Mouse (Mus musculus) ovary, postnatal 10 days (tissue): ENCODE data around the gene Cpt1c.

Experiments
- DNase-seq: peaks from one replicate; pipeline ENCODE4 v3.0.0; 2022; ENCODE audit warnings: low spot score

The Cpt1c gene

GRCm38 (mm10) chr7:44962831-44963230 lies 11.8 kb downstream of the Cpt1c start:
- no peak for DNase-seq

GRCm38 (mm10) chr7:44962337-44962736 lies 12.3 kb downstream of the Cpt1c start:
- no peak for DNase-seq

DNA sequence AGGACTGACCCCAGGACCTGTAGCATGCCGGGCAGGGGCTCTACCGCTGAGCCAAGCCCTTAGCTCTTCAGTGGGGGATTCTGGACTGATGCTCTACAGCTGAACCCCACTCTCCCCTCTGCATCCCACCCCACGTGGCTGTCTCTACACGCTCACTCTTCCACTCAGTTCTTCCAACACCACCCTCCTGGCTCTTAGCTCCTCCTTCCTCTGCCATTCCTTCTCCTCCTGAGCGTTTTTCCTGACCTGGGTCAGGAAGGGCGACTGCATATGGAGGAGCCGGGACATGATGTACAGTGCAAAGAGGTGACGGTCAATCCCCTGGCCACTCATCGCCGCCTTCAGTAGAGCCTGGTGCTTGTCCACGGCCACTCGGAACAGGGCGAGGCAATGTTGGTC lies 14.1 kb downstream of the Cpt1c start:
- DNase-seq = no peak

- no peak for DNase-seq
Observed at GRCm38 (mm10) chr7:44959874-44960511, 14.7 kb downstream of the Cpt1c start.

DNA sequence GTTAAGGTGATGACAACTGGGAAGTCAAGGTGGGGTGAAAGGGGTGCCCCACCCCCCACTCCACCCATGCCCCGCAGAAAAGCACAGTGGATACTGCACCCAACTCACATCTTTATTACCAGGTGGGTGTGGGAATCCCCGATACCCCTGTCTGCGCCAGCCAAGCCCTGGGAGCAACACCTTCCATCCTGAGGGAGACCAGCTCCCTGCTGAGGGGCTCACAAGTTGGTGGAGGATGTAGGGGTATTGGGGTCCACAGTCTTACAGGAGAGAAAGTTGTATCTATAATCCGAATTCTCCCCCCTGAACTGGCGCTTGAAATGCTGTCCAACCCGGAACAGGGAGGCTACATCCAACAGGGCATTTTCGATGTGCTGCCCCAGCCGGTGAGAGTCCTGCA lies 15.4 kb downstream of the Cpt1c start:
- DNase-seq = no peak

- no peak for DNase-seq
Observed at GRCm38 (mm10) chr7:44958208-44958607, 16.4 kb downstream of the Cpt1c start.

GRCm38 (mm10) chr7:44957183-44957835 lies 17.3 kb downstream of the Cpt1c start:
- no peak for DNase-seq

GRCm38 (mm10) chr7:44956266-44956665 lies 18.4 kb downstream of the Cpt1c start:
- DNase-seq = no peak

- no peak for DNase-seq
Observed at GRCm38 (mm10) chr7:44955628-44956027, 19.0 kb downstream of the Cpt1c start.

DNA sequence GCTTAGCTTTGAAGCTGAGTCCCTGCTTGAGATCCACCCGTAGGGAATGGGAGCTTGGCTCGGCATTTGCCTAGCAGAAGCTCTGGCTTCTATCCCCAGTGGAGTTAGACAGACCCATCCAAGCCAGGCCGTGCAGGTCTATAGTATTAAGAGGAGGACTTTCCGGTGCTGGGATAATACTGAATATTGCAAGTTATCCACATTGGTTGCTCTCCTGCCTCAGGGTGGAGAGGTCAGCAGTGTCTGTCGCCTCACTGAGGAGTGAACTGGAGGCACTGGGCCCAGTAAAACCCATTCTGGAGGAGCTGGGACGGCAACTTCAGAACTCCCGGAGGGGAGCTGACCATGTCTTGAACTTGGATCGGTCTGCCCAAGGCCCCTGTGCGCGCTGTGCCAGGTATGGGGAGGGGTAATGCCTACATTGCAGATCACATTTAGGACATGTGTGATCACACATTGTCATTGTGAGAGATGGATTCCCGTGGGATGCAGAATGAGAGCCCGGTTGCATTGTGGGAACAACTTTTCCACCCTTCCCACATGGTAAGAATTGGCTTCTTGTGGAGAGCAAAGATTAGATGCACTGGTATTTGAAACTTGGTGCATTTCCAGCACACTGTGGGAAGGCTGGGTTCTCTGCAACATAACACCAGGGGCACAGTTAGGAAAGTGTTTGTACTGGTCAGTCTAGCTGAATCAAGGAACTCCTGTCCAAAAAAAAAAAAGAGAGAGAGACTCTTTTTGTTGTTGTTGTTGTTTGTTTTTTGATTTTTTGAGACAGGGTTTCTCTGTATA lies 20.4 kb downstream of the Cpt1c start:
- no peak for DNase-seq

GRCm38 (mm10) chr7:44953561-44953960 lies 21.1 kb downstream of the Cpt1c start:
- no peak for DNase-seq

GRCm38 (mm10) chr7:44952611-44953306 lies 21.9 kb downstream of the Cpt1c start:
- peak; percentile 74 for DNase-seq

DNA sequence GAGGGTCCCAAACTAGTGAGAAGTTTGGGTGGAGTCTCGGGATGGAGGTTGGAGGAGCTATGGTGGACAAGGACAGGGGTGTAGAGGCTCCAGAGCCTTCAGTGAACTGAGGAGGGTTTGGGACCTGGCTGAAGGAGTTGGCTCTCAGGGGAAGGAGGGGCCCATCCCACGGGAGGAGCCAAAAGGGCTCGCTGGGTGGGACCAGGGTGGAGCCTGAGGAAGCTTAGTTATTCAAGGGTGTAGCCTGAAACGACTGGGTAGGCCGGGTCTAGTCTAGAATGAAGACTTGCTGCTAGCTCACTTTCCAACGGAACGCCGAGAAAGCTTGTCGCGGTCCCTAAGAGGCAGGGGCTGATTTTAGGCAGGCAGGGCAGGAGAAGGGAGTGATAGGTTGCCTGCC lies 22.7 kb downstream of the Cpt1c start:
- no peak for DNase-seq

DNA sequence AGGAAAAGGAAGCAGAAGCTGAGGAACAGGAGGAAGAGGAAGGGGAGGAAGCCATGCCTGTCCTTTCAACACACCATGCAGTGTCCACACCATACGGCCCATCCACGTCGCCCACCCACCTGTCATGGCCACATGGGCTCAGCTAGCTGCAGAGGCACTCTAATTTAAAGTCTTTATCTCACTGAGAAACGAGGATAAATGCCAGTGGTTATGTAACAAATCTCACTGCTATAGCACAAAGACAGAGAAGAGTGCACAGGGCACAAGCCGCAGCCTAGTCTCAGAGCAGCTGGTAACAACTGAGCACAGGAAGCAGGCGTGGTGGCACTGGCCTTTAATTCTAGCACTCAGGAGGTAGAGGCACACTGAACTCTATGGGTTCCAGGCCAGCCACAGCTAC lies 24.7 kb downstream of the Cpt1c start:
- DNase-seq = no peak

DNA sequence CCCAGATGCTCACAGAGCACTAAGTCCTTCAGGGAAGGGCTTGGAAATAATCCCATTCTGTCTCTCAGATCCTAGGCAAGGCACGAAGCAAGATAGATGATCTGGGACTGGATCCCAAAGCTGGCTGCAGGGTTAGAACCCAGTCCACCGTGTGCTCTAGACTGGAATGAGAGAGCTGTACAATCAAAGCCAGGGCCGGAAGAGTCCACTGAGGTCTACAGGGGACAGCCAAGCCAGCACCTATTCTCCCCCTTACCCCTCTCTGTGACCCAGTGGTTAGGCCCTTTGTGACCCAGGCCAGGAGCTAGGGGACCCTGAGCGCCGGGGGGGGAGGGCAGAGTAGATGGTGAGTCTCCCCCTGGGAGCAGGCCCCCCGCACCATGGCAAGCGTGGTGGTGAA lies 31.7 kb downstream of the Cpt1c start, which contains the start of gene Tsks:
Gene Tsks, plus strand, starts transcription at position 301 of the 400 bp plus-strand sequence.
- DNase-seq = no peak

- DNase-seq = no peak
Observed at GRCm38 (mm10) chr7:44938680-44939079, 36.0 kb downstream of the Cpt1c start.

- peak; percentile 91 for DNase-seq
Observed at GRCm38 (mm10) chr7:44929204-44930151, 45.2 kb downstream of the Cpt1c start, which contains the start of gene Ap2a1. Gene Ap2a1 (minus strand): TSS chr7:44929496.

GRCm38 (mm10) chr7:44928570-44928969 lies 46.1 kb downstream of the Cpt1c start:
- no peak for DNase-seq

- DNase-seq = no peak
Observed at GRCm38 (mm10) chr7:44925468-44925867, 49.2 kb downstream of the Cpt1c start.

GRCm38 (mm10) chr7:44922530-44922929 lies 52.1 kb downstream of the Cpt1c start:
- no peak for DNase-seq

DNA sequence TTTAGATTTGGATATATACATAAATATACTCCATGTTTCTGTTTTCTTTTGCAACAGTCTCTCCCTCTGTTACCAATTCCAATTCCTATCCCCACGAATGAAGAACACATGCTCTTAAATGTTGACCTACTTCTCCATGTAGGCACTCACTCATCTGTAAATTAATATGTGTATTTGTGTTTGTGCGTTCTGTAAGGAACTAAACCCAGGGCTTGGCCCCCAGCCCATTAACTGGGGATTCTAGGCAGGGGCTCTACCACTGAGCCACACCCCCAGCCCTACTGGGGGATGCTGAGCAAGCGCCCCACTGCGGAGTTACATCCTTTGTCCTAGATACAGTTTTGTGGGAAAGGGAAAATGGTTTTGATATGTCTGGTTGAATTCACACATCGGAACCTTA lies 55.5 kb downstream of the Cpt1c start:
- no peak for DNase-seq
